Mouse (Mus musculus): ENCODE measurements around the gene Iah1. TPM values are rescaled to one million over a fixed set of nuclear protein-coding genes. Genes with fewer than 3 reads are reported as not detected.

The Iah1 gene
- total RNA-seq (2021): 1 to 10 TPM; 5.1 to 5.3 TPM
- long read RNA-seq, experiment 1, partial matches to known transcripts: 0 of 8 reads
- long read RNA-seq, experiment 1, other reads (novel, unspliced or antisense): 4 of 8 reads
- long read RNA-seq, experiment 2, transcript Iah1-201 (6 exons, 1,141 nt): major isoform, 7 of 13 reads
- long read RNA-seq, experiment 2, partial matches to known transcripts: 3 of 13 reads
- long read RNA-seq, experiment 2, other reads (novel, unspliced or antisense): 3 of 13 reads

GRCm38 (mm10) chr12:21315923-21316868 lies at the start of gene Iah1:
Gene Iah1, plus strand, starts transcription at chr12:21316389.
- peak; percentile 70 to 79 for DNase-seq
- intact Hi-C loops (cut with DNase I): no loop called here

GRCm38 (mm10) chr12:21266784-21267098 lies 49.4 kb upstream of the Iah1 start:
- no peak for DNase-seq
- intact Hi-C loops (cut with DNase I): no loop called here

- intact Hi-C loops (cut with DNase I): no loop called here
- DNase-seq: no peak
These were observed 48.0 kb upstream of the Iah1 start for GRCm38 (mm10) chr12:21268083-21268616.

GRCm38 (mm10) chr12:21274446-21274845 lies 41.7 kb upstream of the Iah1 start:
- no peak for DNase-seq
- intact Hi-C loops (cut with DNase I): no loop called here

GRCm38 (mm10) chr12:21277352-21277864 lies 38.8 kb upstream of the Iah1 start:
- DNase-seq: no peak
- intact Hi-C loops (cut with DNase I): no loop called here

GRCm38 (mm10) chr12:21284761-21285441 lies 31.3 kb upstream of the Iah1 start, which contains the start of gene Cpsf3:
Gene Cpsf3, plus strand, starts transcription at chr12:21285391.
- intact Hi-C loops (cut with DNase I): no loop called here
- DNase-seq: no peak

GRCm38 (mm10) chr12:21285508-21286242 lies 30.5 kb upstream of the Iah1 start:
- intact Hi-C loops (cut with DNase I): no loop called here
- no peak for DNase-seq

- DNase-seq: peak; percentile 99
- intact Hi-C loops (cut with DNase I): no loop called here
These were observed 30.0 kb upstream of the Iah1 start, which contains the start of gene Itgb1bp1 for GRCm38 (mm10) chr12:21286243-21286622. Gene Itgb1bp1, minus strand, starts transcription at chr12:21286284.

- no peak for DNase-seq
- intact Hi-C loops (cut with DNase I): no loop called here
These were observed 29.2 kb upstream of the Iah1 start for GRCm38 (mm10) chr12:21286712-21287650.

- DNase-seq: no peak
- intact Hi-C loops (cut with DNase I): no loop called here
These were observed 27.3 kb upstream of the Iah1 start for GRCm38 (mm10) chr12:21288716-21289395.

GRCm38 (mm10) chr12:21289651-21290050 lies 26.5 kb upstream of the Iah1 start:
- no peak for DNase-seq
- intact Hi-C loops (cut with DNase I): no loop called here

- DNase-seq: no peak
- intact Hi-C loops (cut with DNase I): no loop called here
These were observed 17.3 kb upstream of the Iah1 start for GRCm38 (mm10) chr12:21298856-21299255.

- intact Hi-C loops (cut with DNase I): no loop called here
- no peak for DNase-seq
These were observed 14.9 kb upstream of the Iah1 start for GRCm38 (mm10) chr12:21301324-21301723.

- intact Hi-C loops (cut with DNase I): no loop called here
These were observed 14.3 kb upstream of the Iah1 start for GRCm38 (mm10) chr12:21301932-21302331.

GRCm38 (mm10) chr12:21302361-21302783 lies 13.8 kb upstream of the Iah1 start:
- DNase-seq: no peak
- intact Hi-C loops (cut with DNase I): no loop called here

More at GRCm38 (mm10) chr12:21301932-21302331, 14.3 kb upstream of the Iah1 start:
- DNase-seq: no peak

- intact Hi-C loops (cut with DNase I): no loop called here
- no peak for DNase-seq
These were observed 10.4 kb upstream of the Iah1 start for GRCm38 (mm10) chr12:21305741-21306140.

GRCm38 (mm10) chr12:21306721-21307120 lies 9.5 kb upstream of the Iah1 start:
- intact Hi-C loops (cut with DNase I): no loop called here
- no peak for DNase-seq

- intact Hi-C loops (cut with DNase I): no loop called here
- DNase-seq: no peak
These were observed 4.0 kb upstream of the Iah1 start for GRCm38 (mm10) chr12:21312201-21312600.
